Mouse (Mus musculus) R1 (cell line): ENCODE data around the gene Pilrb1.
A peak's percentile ranks its signal among the peaks of the same experiment; 100 is the strongest.
"Not testable (repeated sequence)": the region's sequence is repeated elsewhere in the genome, so short reads cannot be mapped to it uniquely, and the experiment has no call there.

Experiments used
- DNase-seq: peaks from one replicate; pipeline ENCODE4 v3.0.0-alpha.2; 2018; ENCODE audit warnings: low read depth, low spot score

Gene Pilrb1

GRCm38 (mm10) chr5:137857960-137858710 lies at the start of gene Pilrb1:
Gene Pilrb1, minus strand, starts transcription at chr5:137858106.
- not testable (repeated sequence) for DNase-seq

- DNase-seq = no peak
Observed at GRCm38 (mm10) chr5:137897812-137898211, 39.9 kb upstream of the Pilrb1 start.

GRCm38 (mm10) chr5:137892954-137893353 lies 35.0 kb upstream of the Pilrb1 start:
- DNase-seq = peak; percentile 57

- DNase-seq = no peak
Observed at GRCm38 (mm10) chr5:137887666-137888065, 29.8 kb upstream of the Pilrb1 start.

GRCm38 (mm10) chr5:137885894-137886293 lies 28.0 kb upstream of the Pilrb1 start:
- peak; percentile 68 for DNase-seq

- no peak for DNase-seq
Observed at GRCm38 (mm10) chr5:137883345-137883744, 25.4 kb upstream of the Pilrb1 start.

- no peak for DNase-seq
Observed at GRCm38 (mm10) chr5:137882922-137883321, 25.0 kb upstream of the Pilrb1 start.

- peak; percentile 39 for DNase-seq
Observed at GRCm38 (mm10) chr5:137877860-137878259, 20.0 kb upstream of the Pilrb1 start.

- DNase-seq = no peak
Observed at GRCm38 (mm10) chr5:137875054-137875453, 17.1 kb upstream of the Pilrb1 start.

GRCm38 (mm10) chr5:137872381-137872702 lies 14.4 kb upstream of the Pilrb1 start:
- DNase-seq = not testable (repeated sequence)

GRCm38 (mm10) chr5:137871644-137872380 lies 13.9 kb upstream of the Pilrb1 start, which contains the start of gene Pilrb2:
Gene Pilrb2, minus strand, starts transcription at chr5:137871815.
- DNase-seq = not testable (repeated sequence)

GRCm38 (mm10) chr5:137868600-137868999 lies 10.7 kb upstream of the Pilrb1 start:
- DNase-seq = not testable (repeated sequence)

GRCm38 (mm10) chr5:137864008-137864407 lies 6.1 kb upstream of the Pilrb1 start:
- DNase-seq = not testable (repeated sequence)

- DNase-seq = not testable (repeated sequence)
Observed at GRCm38 (mm10) chr5:137856870-137857269, 1.0 kb downstream of the Pilrb1 start.

GRCm38 (mm10) chr5:137854907-137855306 lies 3.0 kb downstream of the Pilrb1 start:
- DNase-seq = not testable (repeated sequence)

GRCm38 (mm10) chr5:137850313-137850712 lies 7.6 kb downstream of the Pilrb1 start:
- not testable (repeated sequence) for DNase-seq

GRCm38 (mm10) chr5:137837110-137837509 lies 20.8 kb downstream of the Pilrb1 start:
- not testable (repeated sequence) for DNase-seq

GRCm38 (mm10) chr5:137836611-137837010 lies 21.3 kb downstream of the Pilrb1 start:
- DNase-seq = no peak

GRCm38 (mm10) chr5:137835966-137836520 lies 21.9 kb downstream of the Pilrb1 start, which contains the start of gene Pilra:
Gene Pilra, minus strand, starts transcription at chr5:137836281.
- DNase-seq = not testable (repeated sequence)

GRCm38 (mm10) chr5:137833500-137833899 lies 24.4 kb downstream of the Pilrb1 start:
- DNase-seq = no peak

GRCm38 (mm10) chr5:137831506-137831905 lies 26.4 kb downstream of the Pilrb1 start:
- no peak for DNase-seq

GRCm38 (mm10) chr5:137831106-137831505 lies 26.8 kb downstream of the Pilrb1 start:
- no peak for DNase-seq
